Mouse (Mus musculus): ENCODE measurements around the gene Nav2. TPM values are rescaled to one million over a fixed set of nuclear protein-coding genes. Genes with fewer than 3 reads are reported as not detected.

Nav2 gene
- polyA plus RNA-seq, 1 experiment from 2014 or later: 10.1 TPM

DNA sequence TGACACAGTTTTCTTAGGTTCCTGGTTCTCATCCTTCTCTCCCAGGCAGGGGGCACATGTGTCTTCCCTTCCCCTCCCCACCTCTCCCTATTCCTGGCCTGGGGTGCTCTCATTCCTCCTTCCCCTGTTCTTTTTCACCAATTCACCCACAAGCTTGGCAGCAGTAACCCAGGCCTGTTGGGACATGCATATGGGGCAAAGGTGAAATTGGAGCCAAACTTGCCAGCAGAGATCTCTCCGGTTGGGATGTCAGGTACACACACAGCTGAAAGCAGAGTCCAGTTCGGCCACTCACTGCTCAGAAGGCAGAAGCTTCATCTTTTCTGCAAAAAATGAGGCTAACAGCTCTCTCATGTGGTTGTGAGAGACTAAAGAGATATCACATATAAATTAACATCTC is 26.3 kb downstream of the Nav2 start:
- no peak overlapping the region for H3K9ac ChIP-seq (ENCODE audit: low read depth, low read length)
- H3K4me3 ChIP-seq (replicated peaks; ENCODE audit: low read depth, low read length): no peak overlapping the region
- H3K4me2 ChIP-seq (ENCODE audit: low read length): no peak overlapping the region
- H3K9me3 ChIP-seq (replicated peaks; ENCODE audit: low read length): no peaks in the 10 kb centered on the region
- ATAC-seq (replicated peaks; ENCODE audit: low FRiP score, low read depth): no peak
- no peaks in the 10 kb centered on the region for H3K4me1 ChIP-seq (replicated peaks; ENCODE audit: insufficient read depth, low read length)
- 80% methylated on average over 2 of the region's 2 CpGs for WGBS
- no peak for TF ChIP-seq CTCF (IDR thresholded peaks at IDR 0.05; ENCODE audit: low read depth)
- no peak for DNase-seq (ENCODE audit: low spot score)
- H3K36me3 ChIP-seq (ENCODE audit: insufficient read depth, low read length): no peaks in the 10 kb centered on the region
- no peak overlapping the region for H3K27ac ChIP-seq
- no peaks in the 10 kb centered on the region for H3K27me3 ChIP-seq (ENCODE audit: insufficient read depth, low read length)

DNA sequence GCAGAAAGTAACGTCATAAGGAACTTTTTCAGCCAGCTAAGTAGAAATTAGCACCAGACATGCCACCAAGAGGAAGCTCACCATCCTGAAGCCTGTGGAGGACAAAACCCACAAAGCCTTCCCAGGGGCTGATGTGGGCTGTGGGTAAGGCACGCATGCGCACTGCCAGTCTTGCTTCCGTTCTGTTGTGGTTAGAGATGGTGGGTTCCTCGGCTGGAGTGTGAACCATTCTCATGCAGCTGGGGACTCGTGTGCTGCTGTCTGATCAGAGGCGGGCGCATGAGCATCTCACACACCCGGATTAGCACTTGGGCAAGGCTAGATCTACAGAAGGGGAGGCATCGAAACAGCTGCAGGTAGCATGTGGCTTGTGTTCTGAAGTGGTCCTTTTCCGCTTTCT is 29.0 kb downstream of the Nav2 start:
- H3K27ac ChIP-seq: no peak overlapping the region
- TF ChIP-seq CTCF (IDR thresholded peaks at IDR 0.05; ENCODE audit: low read depth): no peak
- no peak overlapping the region for H3K4me2 ChIP-seq (ENCODE audit: low read length)
- H3K9ac ChIP-seq (ENCODE audit: low read depth, low read length): no peak overlapping the region
- no peaks in the 10 kb centered on the region for H3K27me3 ChIP-seq (ENCODE audit: insufficient read depth, low read length)
- H3K4me1 ChIP-seq (replicated peaks; ENCODE audit: insufficient read depth, low read length): no peaks in the 10 kb centered on the region
- H3K36me3 ChIP-seq (ENCODE audit: insufficient read depth, low read length): no peaks in the 10 kb centered on the region
- WGBS: 90% methylated on average over 11 of the region's 11 CpGs
- no peaks in the 10 kb centered on the region for H3K9me3 ChIP-seq (replicated peaks; ENCODE audit: low read length)
- DNase-seq (ENCODE audit: low spot score): no peak
- no peak for ATAC-seq (replicated peaks; ENCODE audit: low FRiP score, low read depth)
- H3K4me3 ChIP-seq (replicated peaks; ENCODE audit: low read depth, low read length): no peak overlapping the region

DNA sequence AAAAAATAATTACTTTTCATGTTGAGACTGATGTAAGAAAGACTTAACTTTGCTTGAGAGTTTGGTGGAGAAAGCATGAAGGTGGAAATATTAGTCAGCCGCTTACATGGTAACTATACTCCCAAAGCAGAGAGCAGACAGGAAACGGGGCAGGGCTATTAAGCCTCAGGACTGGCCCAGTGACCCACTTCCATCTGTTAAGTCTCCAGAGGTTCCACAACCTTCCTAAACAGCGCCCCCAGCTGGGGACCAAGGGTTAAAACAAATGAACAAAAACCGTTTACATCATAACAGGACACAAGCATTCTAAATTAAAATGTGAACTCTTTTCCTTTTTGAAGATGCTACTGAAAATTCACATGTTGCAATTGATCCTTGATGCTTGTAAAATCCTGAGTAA is 29.7 kb downstream of the Nav2 start:
- H3K9ac ChIP-seq (ENCODE audit: low read depth, low read length): no peak overlapping the region
- no peak overlapping the region for H3K4me3 ChIP-seq (replicated peaks; ENCODE audit: low read depth, low read length)
- H3K4me1 ChIP-seq (replicated peaks; ENCODE audit: insufficient read depth, low read length): no peaks in the 10 kb centered on the region
- no peak overlapping the region for H3K27ac ChIP-seq
- no peaks in the 10 kb centered on the region for H3K36me3 ChIP-seq (ENCODE audit: insufficient read depth, low read length)
- H3K9me3 ChIP-seq (replicated peaks; ENCODE audit: low read length): no peaks in the 10 kb centered on the region
- ATAC-seq (replicated peaks; ENCODE audit: low FRiP score, low read depth) (no peak), DNase-seq (ENCODE audit: low spot score) (peak; percentile 63)
- H3K27me3 ChIP-seq (ENCODE audit: insufficient read depth, low read length): no peaks in the 10 kb centered on the region
- TF ChIP-seq CTCF (IDR thresholded peaks at IDR 0.05; ENCODE audit: low read depth): peak; percentile 57
- 29% methylated on average over 4 of the region's 4 CpGs for WGBS
- no peak overlapping the region for H3K4me2 ChIP-seq (ENCODE audit: low read length)

DNA sequence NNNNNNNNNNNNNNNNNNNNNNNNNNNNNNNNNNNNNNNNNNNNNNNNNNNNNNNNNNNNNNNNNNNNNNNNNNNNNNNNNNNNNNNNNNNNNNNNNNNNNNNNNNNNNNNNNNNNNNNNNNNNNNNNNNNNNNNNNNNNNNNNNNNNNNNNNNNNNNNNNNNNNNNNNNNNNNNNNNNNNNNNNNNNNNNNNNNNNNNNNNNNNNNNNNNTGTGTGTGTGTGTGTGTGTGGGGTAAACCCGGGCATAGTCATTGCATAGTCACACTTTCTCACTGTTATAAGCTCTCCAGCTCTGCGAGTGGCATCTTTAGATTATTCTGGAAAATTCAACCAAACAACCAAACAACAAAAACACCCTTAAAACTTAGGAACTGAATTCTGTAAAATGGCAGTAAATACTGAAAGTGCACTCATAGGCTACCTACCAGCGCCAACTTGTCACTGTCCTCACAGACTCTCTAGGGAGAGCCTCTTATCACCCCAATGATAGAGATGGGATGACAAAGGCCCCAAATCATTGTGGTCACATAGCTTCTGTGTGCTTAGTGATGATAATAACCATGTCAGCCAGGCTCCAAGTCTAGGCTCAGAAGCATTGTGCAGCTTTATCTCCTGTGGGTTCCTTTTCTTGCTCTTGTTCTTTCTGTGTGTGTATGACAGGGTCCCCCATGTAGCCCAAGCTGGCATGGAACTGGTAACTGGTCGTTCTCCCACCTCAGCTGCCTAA is 40.0 kb downstream of the Nav2 start:
- 85% methylated on average over 4 of the region's 4 CpGs for WGBS

DNA sequence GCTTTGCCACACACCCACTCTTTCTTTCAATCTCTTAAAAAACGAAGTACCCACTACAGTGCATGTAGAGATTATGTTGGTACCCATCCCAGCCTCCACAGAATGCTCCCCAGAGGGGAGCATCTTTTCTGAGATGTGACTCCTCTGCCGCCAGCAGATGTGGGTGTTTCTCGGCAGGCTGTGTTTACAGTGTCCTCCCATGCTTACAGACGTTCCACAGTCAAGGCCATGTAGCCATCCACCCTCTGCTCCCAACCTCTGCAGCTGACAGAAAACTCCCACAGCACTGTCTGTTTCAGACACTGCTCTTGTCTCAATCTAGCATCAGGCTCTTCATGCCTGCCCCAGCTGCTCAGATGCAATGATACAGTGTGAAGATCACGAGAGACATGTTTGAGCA is 46.0 kb downstream of the Nav2 start:
- Histone ChIP-seq H3K36me3 (ENCODE audit: insufficient read depth, low read length) (no peaks in the 10 kb centered on the region), H3K9me3 (replicated peaks; ENCODE audit: low read length) (no peaks in the 10 kb centered on the region), H3K27ac (no peak overlapping the region), H3K27me3 (ENCODE audit: insufficient read depth, low read length) (peaks cover 13% of the 10 kb centered on the region), H3K9ac (ENCODE audit: low read depth, low read length) (no peak overlapping the region), H3K4me2 (ENCODE audit: low read length) (no peak overlapping the region), H3K4me3 (replicated peaks; ENCODE audit: low read depth, low read length) (no peak overlapping the region), H3K4me1 (replicated peaks; ENCODE audit: insufficient read depth, low read length) (no peaks in the 10 kb centered on the region)
- DNase-seq (ENCODE audit: low spot score) (no peak), ATAC-seq (replicated peaks; ENCODE audit: low FRiP score, low read depth) (no peak)
- TF ChIP-seq CTCF (IDR thresholded peaks at IDR 0.05; ENCODE audit: low read depth): no peak
- WGBS: 58% methylated on average over 5 of the region's 5 CpGs

More for the DNA sequence above, 40.0 kb downstream of the Nav2 start:
- Histone ChIP-seq H3K36me3 (ENCODE audit: insufficient read depth, low read length) (no peaks in the 10 kb centered on the region), H3K27me3 (ENCODE audit: insufficient read depth, low read length) (no peaks in the 10 kb centered on the region), H3K9ac (ENCODE audit: low read depth, low read length) (no peak overlapping the region), H3K4me3 (replicated peaks; ENCODE audit: low read depth, low read length) (no peak overlapping the region), H3K4me2 (ENCODE audit: low read length) (no peak overlapping the region), H3K4me1 (replicated peaks; ENCODE audit: insufficient read depth, low read length) (no peaks in the 10 kb centered on the region), H3K9me3 (replicated peaks; ENCODE audit: low read length) (no peaks in the 10 kb centered on the region), H3K27ac (no peak overlapping the region)
- ATAC-seq (replicated peaks; ENCODE audit: low FRiP score, low read depth) (no peak), DNase-seq (ENCODE audit: low spot score) (no peak)
- no peak for TF ChIP-seq CTCF (IDR thresholded peaks at IDR 0.05; ENCODE audit: low read depth)

DNA sequence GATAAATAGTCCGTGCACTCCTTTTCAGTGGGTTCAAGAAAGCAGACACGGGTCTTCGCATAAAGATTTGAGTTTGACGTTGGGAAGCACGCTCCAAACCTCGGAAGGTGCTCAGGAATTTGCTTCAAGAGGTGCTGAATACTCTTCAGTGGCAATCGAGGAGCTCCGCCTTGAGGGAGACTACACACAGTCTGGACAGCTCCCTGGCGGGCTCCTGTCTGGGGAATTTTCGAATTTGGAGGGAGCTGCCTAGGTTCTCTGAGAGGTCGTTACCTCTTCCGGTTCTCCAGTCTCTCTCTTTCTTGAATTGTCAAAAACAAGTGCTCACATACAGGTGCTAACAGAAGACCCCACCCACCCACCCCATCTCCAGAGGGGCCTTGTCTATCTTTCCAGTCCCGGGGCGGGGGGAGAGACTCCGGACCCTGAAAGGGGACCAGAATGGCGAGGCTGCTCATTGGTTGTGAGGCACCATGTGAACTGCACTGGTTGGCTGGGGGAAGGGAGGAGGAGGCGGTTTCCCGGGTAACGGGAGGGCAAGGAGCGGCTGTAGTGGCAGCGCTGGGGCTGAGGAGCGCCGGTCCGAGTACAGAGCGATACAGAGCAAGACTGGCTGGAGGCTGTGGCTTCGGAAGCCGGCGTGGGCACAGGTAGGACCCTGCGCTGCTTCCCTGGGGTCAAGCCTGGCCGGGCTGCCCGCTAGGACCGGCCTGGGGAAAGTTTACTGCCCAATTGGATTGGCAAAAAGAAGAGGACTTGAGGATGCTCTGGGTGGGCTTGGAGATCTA is 50.2 kb downstream of the Nav2 start:
- Histone ChIP-seq H3K4me1 (replicated peaks; ENCODE audit: insufficient read depth, low read length) (no peaks in the 10 kb centered on the region), H3K4me2 (ENCODE audit: low read length) (peak overlapping the region; percentile 50), H3K4me3 (replicated peaks; ENCODE audit: low read depth, low read length) (0 out of 2 replicates have a peak overlapping the region, but pooled peaks have one; percentile 16), H3K9ac (ENCODE audit: low read depth, low read length) (no peak overlapping the region), H3K27ac (no peak overlapping the region), H3K36me3 (ENCODE audit: insufficient read depth, low read length) (no peaks in the 10 kb centered on the region), H3K27me3 (ENCODE audit: insufficient read depth, low read length) (peaks cover 29% of the 10 kb centered on the region), H3K9me3 (replicated peaks; ENCODE audit: low read length) (no peaks in the 10 kb centered on the region)
- WGBS: 2% methylated on average over 32 of the region's 32 CpGs
- ATAC-seq (replicated peaks; ENCODE audit: low FRiP score, low read depth) (peak; percentile 90), DNase-seq (ENCODE audit: low spot score) (peak; percentile 78)
- TF ChIP-seq CTCF (IDR thresholded peaks at IDR 0.05; ENCODE audit: low read depth): no peak
